Mouse (Mus musculus): ENCODE measurements at regions not wholly inside any gene's neighbourhood (a gene's known extent, or its start where the extent isn't known, plus 50 kb on each side); places are given as distances from the start of the nearest gene placed in this dataset.

DNA sequence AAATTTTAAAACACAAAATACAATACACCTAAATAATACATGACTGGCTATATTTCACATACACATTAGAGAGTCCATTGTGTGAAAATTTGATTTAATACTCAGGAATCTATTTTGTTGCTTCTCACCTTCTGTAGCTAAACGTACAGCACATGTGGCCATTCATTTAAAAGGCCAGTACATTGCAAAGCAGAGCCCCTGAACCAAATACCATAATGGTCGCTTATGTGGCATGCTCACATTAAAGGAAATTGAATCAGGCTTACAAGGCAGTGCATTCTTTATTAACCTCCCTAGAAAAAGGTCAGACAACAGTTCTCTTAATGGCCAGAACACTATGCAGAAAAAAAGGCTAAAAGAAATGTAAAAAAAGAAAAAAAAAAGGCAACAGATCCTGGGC, 517.7 kb upstream of the Tenm3 start:
- no peaks in the 10 kb centered on the region for H3K4me1 ChIP-seq (ENCODE audit: control insufficient read depth, insufficient read depth, low read length)
- no peak overlapping the region for H3K27ac ChIP-seq (ENCODE audit: low read depth, low read length)
- H3K36me3 ChIP-seq (ENCODE audit: control insufficient read depth, insufficient read depth, low read length) = no peaks in the 10 kb centered on the region
- WGBS = 59% methylated on average over 2 of the region's 2 CpGs
- H3K4me3 ChIP-seq (ENCODE audit: low read length) = no peak overlapping the region
- H3K27me3 ChIP-seq (ENCODE audit: control insufficient read depth, insufficient read depth, low read length) = no peaks in the 10 kb centered on the region
- no peaks in the 10 kb centered on the region for H3K9me3 ChIP-seq (ENCODE audit: control insufficient read depth, low read length)
- no peak overlapping the region for H3K9ac ChIP-seq (ENCODE audit: low read depth, low read length)
- no peak overlapping the region for H3K4me2 ChIP-seq (replicated peaks; ENCODE audit: low read depth, low read length)
- no peak for ATAC-seq (ENCODE audit: low FRiP score, low TSS enrichment)

DNA sequence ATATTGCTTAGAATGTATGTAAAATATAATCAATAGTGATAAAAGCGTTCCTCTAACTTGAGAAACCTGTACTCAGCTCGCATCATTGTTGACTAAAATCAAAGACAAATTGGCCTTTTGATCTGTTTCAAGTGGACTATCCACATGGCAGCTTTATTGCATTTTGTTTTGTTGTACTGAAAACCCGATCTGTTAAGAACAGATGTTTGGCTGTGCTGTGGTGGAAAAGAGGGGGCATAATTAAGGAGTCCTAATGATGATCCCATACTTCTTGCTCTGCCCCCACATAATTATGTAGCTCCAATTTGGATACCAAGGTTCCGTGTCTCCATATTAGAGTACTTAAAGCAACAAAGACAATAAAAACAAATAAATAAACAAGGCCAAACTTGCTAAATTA, 516.4 kb upstream of the Tenm3 start:
- Histone ChIP-seq H3K4me3 (ENCODE audit: low read length) (no peak overlapping the region), H3K36me3 (ENCODE audit: control insufficient read depth, insufficient read depth, low read length) (no peaks in the 10 kb centered on the region), H3K9me3 (ENCODE audit: control insufficient read depth, low read length) (no peaks in the 10 kb centered on the region), H3K27me3 (ENCODE audit: control insufficient read depth, insufficient read depth, low read length) (no peaks in the 10 kb centered on the region), H3K4me1 (ENCODE audit: control insufficient read depth, insufficient read depth, low read length) (no peaks in the 10 kb centered on the region), H3K9ac (ENCODE audit: low read depth, low read length) (no peak overlapping the region), H3K27ac (ENCODE audit: low read depth, low read length) (no peak overlapping the region), H3K4me2 (replicated peaks; ENCODE audit: low read depth, low read length) (no peak overlapping the region)
- WGBS = 48% methylated on average over 4 of the region's 4 CpGs
- ATAC-seq (ENCODE audit: low FRiP score, low TSS enrichment) = no peak

DNA sequence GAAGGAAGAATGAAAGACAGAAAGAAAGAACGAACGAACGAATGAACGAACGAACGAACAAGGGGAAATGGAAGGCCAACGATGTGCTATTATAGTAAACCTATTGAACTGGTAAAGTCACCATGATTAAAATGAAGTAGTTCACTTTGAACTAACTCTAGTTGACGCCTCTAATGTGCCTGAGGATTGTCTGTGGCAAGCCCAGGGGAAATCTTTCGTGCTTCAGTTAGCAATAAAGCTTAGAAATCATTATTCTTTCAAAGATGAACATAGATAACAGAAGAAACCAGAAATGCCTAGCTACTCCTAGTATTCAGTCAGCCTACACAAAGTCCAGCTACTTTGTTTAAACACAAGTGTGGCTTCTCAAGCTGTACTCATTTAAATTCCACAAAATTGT, 515.9 kb upstream of the Tenm3 start:
- Histone ChIP-seq H3K9me3 (ENCODE audit: control insufficient read depth, low read length) (no peaks in the 10 kb centered on the region), H3K27ac (ENCODE audit: low read depth, low read length) (no peak overlapping the region), H3K4me1 (ENCODE audit: control insufficient read depth, insufficient read depth, low read length) (no peaks in the 10 kb centered on the region), H3K27me3 (ENCODE audit: control insufficient read depth, insufficient read depth, low read length) (no peaks in the 10 kb centered on the region), H3K4me2 (replicated peaks; ENCODE audit: low read depth, low read length) (no peak overlapping the region), H3K9ac (ENCODE audit: low read depth, low read length) (no peak overlapping the region), H3K4me3 (ENCODE audit: low read length) (no peak overlapping the region), H3K36me3 (ENCODE audit: control insufficient read depth, insufficient read depth, low read length) (no peaks in the 10 kb centered on the region)
- WGBS = 79% methylated on average over 9 of the region's 9 CpGs
- ATAC-seq (ENCODE audit: low FRiP score, low TSS enrichment) = no peak

DNA sequence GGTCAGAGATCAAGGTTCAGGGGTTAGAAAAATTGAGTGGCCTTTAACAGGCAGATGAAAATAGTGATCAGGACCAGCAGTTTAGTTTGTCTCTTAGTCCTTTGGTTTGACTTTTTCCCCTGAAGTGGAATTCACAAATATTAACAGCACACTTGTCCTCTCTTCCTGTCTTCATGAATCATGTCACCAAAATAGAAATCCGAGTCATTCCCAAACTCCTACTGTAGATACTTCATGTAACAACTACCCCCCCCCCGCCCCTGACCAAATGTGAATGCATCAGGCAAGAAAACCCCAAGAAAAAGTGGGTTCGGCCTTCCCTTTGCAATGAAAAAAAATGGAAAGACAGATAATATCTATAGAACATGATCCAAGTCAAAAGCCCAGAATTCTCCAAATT, 504.9 kb upstream of the Tenm3 start:
- no peak overlapping the region for H3K4me2 ChIP-seq (replicated peaks; ENCODE audit: low read depth, low read length)
- WGBS = 73% methylated on average over 3 of the region's 3 CpGs
- H3K27ac ChIP-seq (ENCODE audit: low read depth, low read length) = no peak overlapping the region
- no peaks in the 10 kb centered on the region for H3K4me1 ChIP-seq (ENCODE audit: control insufficient read depth, insufficient read depth, low read length)
- no peak for ATAC-seq (ENCODE audit: low FRiP score, low TSS enrichment)
- H3K4me3 ChIP-seq (ENCODE audit: low read length) = no peak overlapping the region
- H3K9me3 ChIP-seq (ENCODE audit: control insufficient read depth, low read length) = no peaks in the 10 kb centered on the region
- no peaks in the 10 kb centered on the region for H3K36me3 ChIP-seq (ENCODE audit: control insufficient read depth, insufficient read depth, low read length)
- H3K9ac ChIP-seq (ENCODE audit: low read depth, low read length) = no peak overlapping the region
- no peaks in the 10 kb centered on the region for H3K27me3 ChIP-seq (ENCODE audit: control insufficient read depth, insufficient read depth, low read length)

DNA sequence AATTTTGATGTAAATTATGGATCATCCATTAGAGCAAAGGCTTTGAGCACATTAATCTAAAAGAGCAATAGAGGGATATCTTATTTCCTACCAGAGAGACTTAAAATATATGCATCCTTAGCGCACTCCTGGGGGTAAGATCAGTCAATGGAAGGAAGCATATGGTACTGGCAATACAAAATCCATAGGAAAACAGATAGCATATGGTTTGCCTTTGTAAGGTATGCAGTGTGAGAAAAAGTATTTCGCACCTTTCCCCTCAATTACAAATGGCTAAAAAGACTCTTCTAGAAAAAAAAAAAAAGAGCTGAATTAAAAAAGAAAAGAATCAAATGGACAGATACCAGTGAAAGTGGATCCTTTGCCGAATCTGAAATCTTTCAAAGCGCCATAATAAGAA, 495.0 kb upstream of the Tenm3 start:
- Histone ChIP-seq H3K4me2 (replicated peaks; ENCODE audit: low read depth, low read length) (no peak overlapping the region), H3K27me3 (ENCODE audit: control insufficient read depth, insufficient read depth, low read length) (no peaks in the 10 kb centered on the region), H3K9me3 (ENCODE audit: control insufficient read depth, low read length) (no peaks in the 10 kb centered on the region), H3K27ac (ENCODE audit: low read depth, low read length) (no peak overlapping the region), H3K4me3 (ENCODE audit: low read length) (no peak overlapping the region), H3K4me1 (ENCODE audit: control insufficient read depth, insufficient read depth, low read length) (no peaks in the 10 kb centered on the region), H3K9ac (ENCODE audit: low read depth, low read length) (no peak overlapping the region), H3K36me3 (ENCODE audit: control insufficient read depth, insufficient read depth, low read length) (no peaks in the 10 kb centered on the region)
- ATAC-seq (ENCODE audit: low FRiP score, low TSS enrichment) = no peak
- WGBS = 80% methylated on average over 4 of the region's 4 CpGs

DNA sequence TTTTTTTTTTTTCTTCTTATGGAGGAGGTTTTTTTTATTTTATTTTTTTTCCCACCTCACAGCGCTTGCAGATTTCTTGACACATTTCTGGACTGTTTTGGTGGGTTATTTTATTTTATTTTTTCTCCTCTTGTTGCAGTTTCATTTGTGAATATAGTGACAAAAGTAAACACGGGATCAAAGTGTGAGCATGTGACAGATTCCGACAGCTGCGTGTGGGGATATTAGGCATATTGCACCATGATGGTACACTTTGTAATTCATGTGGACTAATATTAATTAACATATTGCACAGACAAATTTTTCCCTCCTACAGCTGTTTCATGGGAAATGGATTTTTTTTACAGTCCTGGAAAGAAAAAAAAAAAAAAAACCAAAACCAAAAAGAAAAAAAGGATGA, 483.2 kb upstream of the Tenm3 start:
- 69% methylated on average over 4 of the region's 4 CpGs for WGBS
- Histone ChIP-seq H3K27ac (ENCODE audit: low read depth, low read length) (no peak overlapping the region), H3K4me2 (replicated peaks; ENCODE audit: low read depth, low read length) (no peak overlapping the region), H3K9ac (ENCODE audit: low read depth, low read length) (no peak overlapping the region), H3K27me3 (ENCODE audit: control insufficient read depth, insufficient read depth, low read length) (no peaks in the 10 kb centered on the region), H3K4me1 (ENCODE audit: control insufficient read depth, insufficient read depth, low read length) (no peaks in the 10 kb centered on the region), H3K9me3 (ENCODE audit: control insufficient read depth, low read length) (no peaks in the 10 kb centered on the region), H3K4me3 (ENCODE audit: low read length) (no peak overlapping the region), H3K36me3 (ENCODE audit: control insufficient read depth, insufficient read depth, low read length) (no peaks in the 10 kb centered on the region)
- no peak for ATAC-seq (ENCODE audit: low FRiP score, low TSS enrichment)

DNA sequence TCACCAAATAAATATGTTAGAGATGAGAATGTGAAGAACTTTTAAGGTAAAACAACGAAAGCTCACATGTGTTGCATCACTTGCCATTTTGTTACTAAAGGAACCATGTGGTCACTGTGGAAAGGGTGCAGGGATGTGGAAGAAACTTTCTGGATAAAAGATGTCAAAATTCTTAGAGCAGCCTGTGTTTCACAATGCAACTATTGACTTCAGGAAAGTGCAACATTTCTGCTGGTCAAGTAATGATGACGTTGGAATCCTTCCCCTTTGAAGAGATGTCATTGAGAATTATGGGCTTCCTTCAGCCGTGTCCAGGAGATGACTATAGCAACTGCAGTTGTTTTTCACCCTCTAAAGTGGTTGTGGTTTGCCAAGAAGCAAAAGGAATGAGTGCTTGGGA, 477.7 kb upstream of the Tenm3 start:
- H3K27me3 ChIP-seq (ENCODE audit: control insufficient read depth, insufficient read depth, low read length) = no peaks in the 10 kb centered on the region
- no peak overlapping the region for H3K4me2 ChIP-seq (replicated peaks; ENCODE audit: low read depth, low read length)
- no peaks in the 10 kb centered on the region for H3K4me1 ChIP-seq (ENCODE audit: control insufficient read depth, insufficient read depth, low read length)
- WGBS = 39% methylated on average over 3 of the region's 3 CpGs
- no peak for ATAC-seq (ENCODE audit: low FRiP score, low TSS enrichment)
- no peak overlapping the region for H3K9ac ChIP-seq (ENCODE audit: low read depth, low read length)
- no peaks in the 10 kb centered on the region for H3K36me3 ChIP-seq (ENCODE audit: control insufficient read depth, insufficient read depth, low read length)
- no peak overlapping the region for H3K4me3 ChIP-seq (ENCODE audit: low read length)
- H3K27ac ChIP-seq (ENCODE audit: low read depth, low read length) = no peak overlapping the region
- H3K9me3 ChIP-seq (ENCODE audit: control insufficient read depth, low read length) = no peaks in the 10 kb centered on the region

DNA sequence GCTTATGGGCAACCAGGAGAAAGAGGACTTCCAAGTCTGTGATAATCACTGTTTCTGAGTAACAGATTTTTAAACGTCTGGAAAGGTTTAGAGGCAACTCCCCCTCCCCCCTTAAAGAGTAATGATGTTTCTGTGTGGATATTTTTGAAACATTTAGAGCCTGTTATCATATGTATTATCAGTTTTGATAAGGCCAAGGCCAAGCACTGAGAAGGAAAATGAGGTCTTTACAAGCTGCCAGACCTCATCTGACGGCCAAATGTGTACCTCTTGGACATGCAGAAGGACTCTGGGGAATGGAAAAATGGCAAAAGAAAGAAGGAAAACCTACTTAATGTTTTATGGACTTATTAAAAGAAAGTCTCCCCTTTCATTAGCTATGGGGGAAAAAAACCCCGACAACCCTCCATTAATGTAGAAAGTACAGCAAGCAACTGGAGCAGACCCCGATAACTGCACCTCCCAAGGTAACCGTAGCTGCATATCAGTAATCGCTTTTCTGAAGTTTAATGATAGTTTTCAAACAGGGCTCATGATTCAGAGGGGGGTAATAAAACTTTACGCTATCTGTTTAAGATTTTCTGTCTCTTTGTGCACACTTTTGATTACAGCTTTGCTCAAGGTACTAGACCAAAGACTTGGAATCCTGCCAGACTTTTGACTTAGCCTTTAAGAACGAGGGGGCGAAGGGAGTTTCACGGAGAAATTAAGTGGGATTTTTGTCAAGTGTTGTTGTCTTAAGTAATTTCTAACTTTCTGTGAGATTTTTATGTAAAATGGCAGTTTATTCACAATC, 469.9 kb upstream of the Tenm3 start:
- 54% methylated on average over 10 of the region's 10 CpGs for WGBS
- Histone ChIP-seq H3K27me3 (ENCODE audit: control insufficient read depth, insufficient read depth, low read length) (no peaks in the 10 kb centered on the region), H3K9ac (ENCODE audit: low read depth, low read length) (no peak overlapping the region), H3K4me2 (replicated peaks; ENCODE audit: low read depth, low read length) (no peak overlapping the region), H3K9me3 (ENCODE audit: control insufficient read depth, low read length) (no peaks in the 10 kb centered on the region), H3K36me3 (ENCODE audit: control insufficient read depth, insufficient read depth, low read length) (no peaks in the 10 kb centered on the region), H3K27ac (ENCODE audit: low read depth, low read length) (no peak overlapping the region), H3K4me1 (ENCODE audit: control insufficient read depth, insufficient read depth, low read length) (no peaks in the 10 kb centered on the region), H3K4me3 (ENCODE audit: low read length) (no peak overlapping the region)
- no peak for ATAC-seq (ENCODE audit: low FRiP score, low TSS enrichment)

DNA sequence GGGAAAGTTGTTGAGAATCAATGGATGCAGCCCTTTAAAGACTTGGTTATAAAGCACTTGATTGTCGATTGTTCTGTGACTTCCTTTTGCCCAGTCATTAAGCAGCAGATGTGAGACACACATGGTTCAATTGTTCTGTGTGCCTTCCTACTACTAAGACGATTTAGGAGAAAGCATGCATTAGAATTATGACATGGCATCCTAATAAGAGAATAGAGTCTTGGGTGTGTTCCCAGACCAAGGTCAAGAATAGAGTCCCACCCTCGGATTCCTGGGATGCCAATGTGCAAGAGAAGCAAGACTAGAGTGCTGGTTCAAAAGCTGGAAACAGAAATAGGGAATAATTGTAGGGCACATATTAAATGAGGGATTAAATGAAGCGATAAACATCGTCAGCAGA, 469.1 kb upstream of the Tenm3 start:
- WGBS = 62% methylated on average over 5 of the region's 5 CpGs
- no peaks in the 10 kb centered on the region for H3K4me1 ChIP-seq (ENCODE audit: control insufficient read depth, insufficient read depth, low read length)
- H3K9me3 ChIP-seq (ENCODE audit: control insufficient read depth, low read length) = no peaks in the 10 kb centered on the region
- ATAC-seq (ENCODE audit: low FRiP score, low TSS enrichment) = no peak
- no peak overlapping the region for H3K4me3 ChIP-seq (ENCODE audit: low read length)
- H3K36me3 ChIP-seq (ENCODE audit: control insufficient read depth, insufficient read depth, low read length) = no peaks in the 10 kb centered on the region
- no peak overlapping the region for H3K27ac ChIP-seq (ENCODE audit: low read depth, low read length)
- no peak overlapping the region for H3K4me2 ChIP-seq (replicated peaks; ENCODE audit: low read depth, low read length)
- H3K27me3 ChIP-seq (ENCODE audit: control insufficient read depth, insufficient read depth, low read length) = no peaks in the 10 kb centered on the region
- H3K9ac ChIP-seq (ENCODE audit: low read depth, low read length) = no peak overlapping the region
